Mouse (Mus musculus) small intestine, adult 2 months (tissue): ENCODE data around the gene Col5a2. TPM values are rescaled to one million over a fixed set of nuclear protein-coding genes. Genes with fewer than 3 reads are reported as not detected.

Experiments
- H3K27ac ChIP-seq: fragments of 200-500 bp; 2 replicates; pipeline ENCODE4 v1.5.1; 2012; ENCODE audit warnings: low read depth, low read length, control low read depth, inconsistent platforms; ENCODE audit not compliant: insufficient read depth
- H3K27me3 ChIP-seq: fragments of 200-500 bp; 2 replicates; pipeline ENCODE4 v1.6.1; 2012; ENCODE audit warnings: mild to moderate bottlenecking, moderate library complexity, low read length, inconsistent platforms; ENCODE audit not compliant: control insufficient read depth, insufficient read depth
- H3K36me3 ChIP-seq: fragments of 200-500 bp; 2 replicates; pipeline ENCODE4 v1.6.1; 2012; ENCODE audit warnings: mild to moderate bottlenecking, low read length, control low read depth, inconsistent platforms; ENCODE audit not compliant: control insufficient read depth, insufficient read depth
- H3K4me1 ChIP-seq: fragments of 200-500 bp; 2 replicates; pipeline ENCODE4 v1.6.1; 2012; ENCODE audit warnings: low read length, inconsistent platforms, mixed read lengths; ENCODE audit not compliant: control insufficient read depth, insufficient read depth, insufficient read length
- H3K4me3 ChIP-seq: fragments of 200-500 bp; 2 replicates; pipeline ENCODE4 v1.5.1; 2012; ENCODE audit warnings: low read depth, mild to moderate bottlenecking, control low read depth, inconsistent platforms, low read length, moderate library complexity
- CTCF ChIP-seq: fragments of 200-500 bp; IDR thresholded peaks from 2 replicates; pipeline ENCODE4 v1.5.1; 2012; ENCODE audit warnings: low read depth, mild to moderate bottlenecking, control low read depth, inconsistent platforms, low read length, moderate library complexity, mixed read lengths; ENCODE audit not compliant: insufficient replicate concordance, insufficient read length; ENCODE audit errors: extremely low read depth
- POLR2A ChIP-seq: fragments of 200-500 bp; IDR thresholded peaks from 2 replicates; pipeline ENCODE4 v1.6.1; 2012; ENCODE audit warnings: low read depth, mild to moderate bottlenecking, control low read depth, inconsistent platforms, low read length, moderate library complexity
- WGBS: fragments of 180-500 bp; shearing (Covaris S2); methylation state at CpG from one replicate; pipeline ENCODE4 v1.1.7; 2018; 5-methylcytosine and 5-hydroxymethylcytosine counted together
- polyA plus RNA-seq: library from polyadenylated mRNA; depleted of rRNA; stranded (reverse); fragments of >200 nt; gene quantifications from 2 replicates; pipeline ENCODE4 v1.2.3, GENCODE M21; 2012; rRNA removed

Col5a2 gene
- polyA plus RNA-seq, 1 experiment: 3.1 TPM

DNA sequence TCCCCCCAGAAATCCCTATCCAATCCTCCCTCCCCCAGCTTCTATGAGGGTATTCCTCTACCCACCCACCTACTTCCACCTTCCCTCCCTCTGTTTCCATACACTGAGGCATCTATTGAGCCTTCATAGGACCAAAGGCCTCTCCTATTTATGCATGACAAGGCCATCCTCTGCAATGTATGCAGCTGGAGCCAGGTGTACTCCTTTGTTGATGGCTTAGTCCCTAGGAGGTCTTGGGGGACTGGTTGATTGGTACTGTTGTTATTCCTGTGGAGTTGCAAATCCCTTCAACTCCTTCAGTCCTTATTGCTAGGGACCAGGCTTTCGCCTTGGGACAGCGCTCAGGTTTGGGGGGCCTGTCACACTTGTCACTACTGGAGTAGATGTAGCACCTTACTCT is 143.4 kb downstream of the Col5a2 start:
- Histone ChIP-seq H3K27ac (no peak overlapping the region), H3K36me3 (no peaks in the 10 kb centered on the region), H3K27me3 (no peaks in the 10 kb centered on the region), H3K4me1 (no peaks in the 10 kb centered on the region), H3K4me3 (no peak overlapping the region)
- TF ChIP-seq POLR2A: no peak
- TF ChIP-seq CTCF: no peak
- 91% methylated on average over 2 of the region's 2 CpGs for WGBS

DNA sequence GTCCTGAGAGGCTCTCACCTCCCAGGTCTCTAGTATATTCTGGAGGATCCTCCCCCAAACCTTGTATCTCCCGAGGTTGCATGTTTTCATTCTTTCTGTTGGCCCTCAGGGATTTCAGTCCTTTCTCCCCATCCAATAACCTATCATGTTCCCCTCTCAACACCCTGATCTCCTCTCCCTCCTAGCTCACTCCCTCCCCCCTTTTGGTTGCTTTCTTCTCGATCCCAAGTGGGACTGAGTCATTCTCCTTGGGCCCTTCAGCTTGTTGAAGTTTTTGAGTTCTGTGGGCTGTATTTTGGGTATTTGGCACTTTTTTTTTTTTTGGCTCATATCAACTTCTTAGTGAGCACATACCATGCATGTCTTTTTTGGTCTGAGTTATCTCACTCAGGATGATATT is 143.9 kb downstream of the Col5a2 start:
- WGBS: 64% methylated on average over 2 of the region's 2 CpGs
- TF ChIP-seq CTCF (no peak), POLR2A (no peak)

DNA sequence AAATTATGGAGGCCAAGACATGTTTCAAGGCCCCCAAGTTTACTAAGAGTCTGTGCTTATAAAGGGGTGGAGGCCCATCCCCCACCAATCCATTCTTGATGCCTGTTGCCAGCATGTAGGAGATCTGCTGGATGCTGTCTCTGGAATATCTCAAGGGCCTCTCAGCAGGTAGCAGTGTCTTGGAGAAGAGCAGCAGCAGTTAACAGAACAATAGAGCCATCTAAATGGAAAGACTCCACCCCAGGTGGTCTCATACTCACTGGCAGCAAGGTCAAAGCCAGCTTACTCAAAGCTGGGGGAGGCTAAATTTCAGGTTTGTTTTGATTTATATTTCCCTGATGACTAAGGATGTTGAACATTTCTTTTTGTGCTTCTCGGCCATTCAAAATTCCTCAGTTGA is 145.1 kb downstream of the Col5a2 start:
- Histone ChIP-seq H3K36me3 (no peaks in the 10 kb centered on the region), H3K27me3 (no peaks in the 10 kb centered on the region), H3K27ac (no peak overlapping the region), H3K4me3 (no peak overlapping the region), H3K4me1 (no peaks in the 10 kb centered on the region)
- TF ChIP-seq CTCF (no peak), POLR2A (no peak)
- 84% methylated on average over 1 of the region's 1 CpGs for WGBS

More for the DNA sequence above, 143.9 kb downstream of the Col5a2 start:
- no peak overlapping the region for H3K4me3 ChIP-seq
- no peak overlapping the region for H3K27ac ChIP-seq
- no peaks in the 10 kb centered on the region for H3K36me3 ChIP-seq
- no peaks in the 10 kb centered on the region for H3K27me3 ChIP-seq
- no peaks in the 10 kb centered on the region for H3K4me1 ChIP-seq

DNA sequence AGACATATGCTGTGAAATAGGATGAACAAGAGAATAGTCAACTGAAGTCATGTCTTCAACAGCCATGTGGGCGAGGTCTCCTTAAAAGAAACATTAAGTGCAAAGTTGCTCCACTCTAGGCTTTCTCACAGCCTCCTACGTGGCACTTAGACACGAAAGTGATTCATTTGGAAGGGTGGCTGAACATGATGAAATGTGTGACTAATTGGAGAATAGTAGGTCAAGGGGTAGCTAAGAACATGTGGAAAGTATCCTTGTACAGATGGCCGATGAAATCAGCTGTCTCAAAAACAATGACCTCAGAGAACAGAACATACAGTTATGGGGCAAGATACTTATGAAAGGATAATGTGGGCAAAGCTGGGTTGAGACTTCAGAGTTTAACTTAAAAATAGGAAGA is 147.1 kb downstream of the Col5a2 start:
- Histone ChIP-seq H3K4me1 (no peaks in the 10 kb centered on the region), H3K27me3 (no peaks in the 10 kb centered on the region), H3K27ac (no peak overlapping the region), H3K4me3 (no peak overlapping the region), H3K36me3 (no peaks in the 10 kb centered on the region)
- TF ChIP-seq CTCF: no peak
- no peak for TF ChIP-seq POLR2A
- WGBS: 75% methylated on average over 4 of the region's 4 CpGs

DNA sequence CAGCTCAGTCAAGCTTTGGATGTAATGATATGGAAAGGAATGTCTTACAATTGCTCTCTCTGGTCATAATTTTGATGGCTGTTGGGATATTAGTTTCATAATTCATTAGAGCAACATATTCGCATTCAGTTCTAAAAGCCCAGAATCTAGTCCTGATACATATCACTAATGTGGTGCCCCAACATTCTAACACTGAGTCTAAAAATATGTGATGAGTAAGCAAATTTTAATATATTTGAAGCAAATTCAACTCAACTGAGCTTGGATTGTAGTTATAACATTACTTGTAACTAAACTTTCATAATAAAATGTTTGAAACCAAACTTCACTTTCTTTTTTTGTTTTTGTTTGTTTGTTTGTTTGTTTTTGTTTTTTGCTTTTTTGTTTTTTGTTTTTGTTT is 173.9 kb downstream of the Col5a2 start:
- H3K4me3 ChIP-seq: no peak overlapping the region
- no peak for TF ChIP-seq POLR2A
- no peak for TF ChIP-seq CTCF
- H3K27me3 ChIP-seq: no peaks in the 10 kb centered on the region
- no peaks in the 10 kb centered on the region for H3K4me1 ChIP-seq
- H3K27ac ChIP-seq: no peak overlapping the region
- H3K36me3 ChIP-seq: peaks cover 2% of the 10 kb centered on the region
- WGBS: 90% methylated on average over 1 of the region's 1 CpGs

Other genes with a start within 250 kb of the Col5a2 start
- gene Col3a1, start 191.7 kb downstream of the Col5a2 start, polyA plus RNA-seq: 29.3 and 30.3 TPM in 2 replicates